Mouse (Mus musculus): ENCODE data around the gene Rhpn2. TPM values are rescaled to one million over a fixed set of nuclear protein-coding genes. Genes with fewer than 3 reads are reported as not detected.
A peak's percentile ranks its signal among the peaks of the same experiment; 100 is the strongest.

Rhpn2 gene
- total and polyA plus RNA-seq, 2 experiments from 2014 or later: 3.0 to 4.7 TPM

DNA sequence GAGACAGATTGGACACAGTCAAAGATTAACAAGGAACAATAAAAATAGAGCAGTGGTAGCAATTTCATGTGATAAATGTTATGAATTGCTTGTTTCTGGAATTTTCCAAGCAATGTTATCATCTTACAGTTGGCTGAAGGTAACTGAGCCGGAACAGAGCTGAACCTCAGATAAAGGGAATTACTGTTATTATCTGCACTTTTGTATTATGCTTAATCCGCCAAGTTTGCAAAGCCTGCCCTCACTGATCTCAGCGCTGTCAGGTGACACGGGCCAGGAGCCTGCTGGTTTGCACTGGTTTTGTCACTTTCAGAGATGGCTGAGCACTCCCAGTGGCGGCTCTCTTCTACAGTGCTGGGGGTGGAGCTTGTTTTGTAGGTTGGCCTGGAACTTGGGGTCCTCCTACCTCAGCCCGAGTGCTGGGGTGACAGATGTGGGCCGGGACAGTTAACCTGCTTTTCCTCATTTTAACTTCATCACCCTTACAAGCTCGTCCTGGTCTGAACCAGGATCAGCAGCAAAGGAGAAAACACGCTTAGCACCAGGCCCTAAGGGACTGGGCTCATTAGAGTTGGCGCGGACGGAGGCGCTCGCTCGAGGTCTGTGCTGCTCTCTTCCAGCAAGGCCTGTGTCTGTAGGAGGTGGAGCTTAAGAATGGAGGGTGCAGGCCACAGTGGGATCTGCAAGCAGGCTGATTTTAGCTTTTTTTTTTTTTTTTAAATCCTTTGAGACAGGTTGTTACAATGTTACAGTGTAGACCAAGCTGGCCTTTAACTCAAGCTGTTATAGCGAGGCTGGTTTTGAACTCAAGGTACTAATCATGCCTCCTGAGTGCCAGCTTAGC is 39.4 kb downstream of the Rhpn2 start:
- no peaks in the 10 kb centered on the region for H3K36me3 ChIP-seq (ENCODE audit: insufficient read depth, low read length)
- H3K27ac ChIP-seq: no peak overlapping the region
- H3K27me3 ChIP-seq (ENCODE audit: insufficient read depth, low read length): no peaks in the 10 kb centered on the region
- no peak for TF ChIP-seq CTCF (IDR thresholded peaks at IDR 0.05; ENCODE audit: low read depth)
- no peaks in the 10 kb centered on the region for H3K4me1 ChIP-seq (ENCODE audit: insufficient read depth, low read length)
- no peaks in the 10 kb centered on the region for H3K9me3 ChIP-seq (ENCODE audit: low read length)
- H3K4me3 ChIP-seq (ENCODE audit: low read length): no peak overlapping the region
- DNase-seq (ENCODE audit: low spot score) (no peak), ATAC-seq (0 out of 2 replicates have a peak, but pooled peaks have one; percentile 30)
- 59% methylated on average over 16 of the region's 16 CpGs for WGBS
- H3K4me2 ChIP-seq (ENCODE audit: low read depth, low read length): no peak overlapping the region
- no peak overlapping the region for H3K9ac ChIP-seq (replicated peaks; ENCODE audit: low read length)

- 82% methylated on average over 7 of the region's 7 CpGs for WGBS
- DNase-seq (ENCODE audit: low spot score) (no peak), ATAC-seq (no peak)
- no peak overlapping the region for H3K4me2 ChIP-seq (ENCODE audit: low read depth, low read length)
- no peaks in the 10 kb centered on the region for H3K27me3 ChIP-seq (ENCODE audit: insufficient read depth, low read length)
- H3K9me3 ChIP-seq (ENCODE audit: low read length): no peaks in the 10 kb centered on the region
- no peaks in the 10 kb centered on the region for H3K4me1 ChIP-seq (ENCODE audit: insufficient read depth, low read length)
- H3K36me3 ChIP-seq (ENCODE audit: insufficient read depth, low read length): no peaks in the 10 kb centered on the region
- H3K27ac ChIP-seq: no peak overlapping the region
- H3K9ac ChIP-seq (replicated peaks; ENCODE audit: low read length): no peak overlapping the region
- TF ChIP-seq CTCF (IDR thresholded peaks at IDR 0.05; ENCODE audit: low read depth): no peak
- H3K4me3 ChIP-seq (ENCODE audit: low read length): no peak overlapping the region
These were observed 40.3 kb downstream of the Rhpn2 start for GRCm38 (mm10) chr7:35374265-35374664.

- DNase-seq (ENCODE audit: low spot score) (peak; percentile 89), ATAC-seq (peak; percentile 77)
- TF ChIP-seq CTCF (IDR thresholded peaks at IDR 0.05; ENCODE audit: low read depth): no peak; the same call in 1 of the 2 replicates
- 38% methylated on average over 9 of the region's 9 CpGs for WGBS
- Histone ChIP-seq H3K27ac (peak overlapping the region; percentile 41; the same call in 1 of the 2 replicates), H3K4me3 (ENCODE audit: low read length) (no peak overlapping the region), H3K9me3 (ENCODE audit: low read length) (no peaks in the 10 kb centered on the region), H3K9ac (replicated peaks; ENCODE audit: low read length) (no peak overlapping the region), H3K27me3 (ENCODE audit: insufficient read depth, low read length) (no peaks in the 10 kb centered on the region), H3K4me1 (ENCODE audit: insufficient read depth, low read length) (no peaks in the 10 kb centered on the region), H3K4me2 (ENCODE audit: low read depth, low read length) (no peak overlapping the region), H3K36me3 (ENCODE audit: insufficient read depth, low read length) (no peaks in the 10 kb centered on the region)
These were observed 42.7 kb downstream of the Rhpn2 start for GRCm38 (mm10) chr7:35376623-35377022.

- WGBS: 38% methylated on average over 16 of the region's 16 CpGs
- H3K27me3 ChIP-seq (ENCODE audit: insufficient read depth, low read length): no peaks in the 10 kb centered on the region
- H3K27ac ChIP-seq: no peak overlapping the region
- no peaks in the 10 kb centered on the region for H3K9me3 ChIP-seq (ENCODE audit: low read length)
- H3K9ac ChIP-seq (replicated peaks; ENCODE audit: low read length): no peak overlapping the region
- H3K4me1 ChIP-seq (ENCODE audit: insufficient read depth, low read length): no peaks in the 10 kb centered on the region
- H3K4me2 ChIP-seq (ENCODE audit: low read depth, low read length): no peak overlapping the region
- DNase-seq (ENCODE audit: low spot score) (peak; percentile 8), ATAC-seq (peak; percentile 13; the same call in 1 of the 2 replicates)
- H3K36me3 ChIP-seq (ENCODE audit: insufficient read depth, low read length): no peaks in the 10 kb centered on the region
- no peak overlapping the region for H3K4me3 ChIP-seq (ENCODE audit: low read length)
- TF ChIP-seq CTCF (IDR thresholded peaks at IDR 0.05; ENCODE audit: low read depth): no peak
These were observed 45.6 kb downstream of the Rhpn2 start for GRCm38 (mm10) chr7:35379492-35380119.

DNA sequence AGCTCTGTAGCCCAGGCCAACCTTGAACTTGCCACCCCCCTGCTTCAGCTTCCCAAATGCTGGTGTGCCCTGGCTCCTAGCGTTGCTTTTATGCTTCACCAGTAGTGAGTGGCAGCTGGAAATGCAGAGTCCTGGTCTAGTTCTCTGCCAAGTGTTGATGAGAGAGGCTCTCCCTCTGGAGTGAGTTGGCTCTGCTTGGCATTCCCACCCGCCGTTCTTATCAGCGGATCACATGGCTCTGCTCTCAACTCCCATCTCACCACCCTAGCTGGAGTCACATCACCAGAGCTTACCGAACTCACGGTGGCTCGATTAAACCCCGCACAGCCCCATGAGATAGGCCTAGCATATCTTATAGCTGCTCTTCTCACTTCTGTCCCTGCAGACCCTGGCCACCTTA is 46.4 kb downstream of the Rhpn2 start:
- Histone ChIP-seq H3K4me1 (ENCODE audit: insufficient read depth, low read length) (no peaks in the 10 kb centered on the region), H3K9ac (replicated peaks; ENCODE audit: low read length) (no peak overlapping the region), H3K4me3 (ENCODE audit: low read length) (no peak overlapping the region), H3K9me3 (ENCODE audit: low read length) (no peaks in the 10 kb centered on the region), H3K36me3 (ENCODE audit: insufficient read depth, low read length) (no peaks in the 10 kb centered on the region), H3K27me3 (ENCODE audit: insufficient read depth, low read length) (no peaks in the 10 kb centered on the region), H3K4me2 (ENCODE audit: low read depth, low read length) (no peak overlapping the region), H3K27ac (no peak overlapping the region)
- ATAC-seq: no peak
- no peak for TF ChIP-seq CTCF (IDR thresholded peaks at IDR 0.05; ENCODE audit: low read depth)
- DNase-seq (ENCODE audit: low spot score): no peak
- 61% methylated on average over 8 of the region's 8 CpGs for WGBS

DNA sequence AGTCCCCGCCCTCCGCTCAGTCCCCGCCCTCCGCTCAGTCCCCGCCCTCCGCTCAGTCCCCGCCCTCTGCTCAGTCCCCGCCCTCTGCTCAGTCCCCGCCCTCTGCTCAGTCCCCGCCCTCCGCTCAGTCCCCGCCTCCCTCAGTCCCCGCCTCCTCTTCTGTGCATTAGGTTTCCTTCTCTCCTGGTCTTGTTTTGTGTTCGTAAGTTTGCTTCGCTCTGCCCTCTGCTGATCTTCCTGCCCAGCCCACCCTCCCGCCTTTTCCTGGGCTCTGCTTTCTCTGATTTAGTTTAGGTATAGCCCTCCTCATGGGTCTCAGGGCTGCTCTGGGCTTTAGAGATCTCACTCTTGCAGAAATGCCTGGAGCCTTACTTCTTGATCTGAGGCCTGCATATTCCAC is 47.9 kb downstream of the Rhpn2 start:
- no peaks in the 10 kb centered on the region for H3K9me3 ChIP-seq (ENCODE audit: low read length)
- 60% methylated on average over 14 of the region's 16 CpGs for WGBS
- no peak overlapping the region for H3K4me2 ChIP-seq (ENCODE audit: low read depth, low read length)
- ATAC-seq (no peak), DNase-seq (ENCODE audit: low spot score) (no peak)
- no peak overlapping the region for H3K9ac ChIP-seq (replicated peaks; ENCODE audit: low read length)
- no peak overlapping the region for H3K27ac ChIP-seq
- H3K4me3 ChIP-seq (ENCODE audit: low read length): no peak overlapping the region
- H3K4me1 ChIP-seq (ENCODE audit: insufficient read depth, low read length): no peaks in the 10 kb centered on the region
- TF ChIP-seq CTCF (IDR thresholded peaks at IDR 0.05; ENCODE audit: low read depth): no peak
- H3K36me3 ChIP-seq (ENCODE audit: insufficient read depth, low read length): no peaks in the 10 kb centered on the region
- no peaks in the 10 kb centered on the region for H3K27me3 ChIP-seq (ENCODE audit: insufficient read depth, low read length)

Data from hindbrain, postnatal 0 days (tissue).